Mouse (Mus musculus) cerebellum, postnatal 10 days (tissue): ENCODE measurements around the gene Larp4.

Experiments used
- DNase-seq, 2 experiments: peaks; one replicate each; pipeline ENCODE4 v3.0.0; 2021; ENCODE audit warnings: mixed read lengths in 2 of 2

Gene Larp4

DNA sequence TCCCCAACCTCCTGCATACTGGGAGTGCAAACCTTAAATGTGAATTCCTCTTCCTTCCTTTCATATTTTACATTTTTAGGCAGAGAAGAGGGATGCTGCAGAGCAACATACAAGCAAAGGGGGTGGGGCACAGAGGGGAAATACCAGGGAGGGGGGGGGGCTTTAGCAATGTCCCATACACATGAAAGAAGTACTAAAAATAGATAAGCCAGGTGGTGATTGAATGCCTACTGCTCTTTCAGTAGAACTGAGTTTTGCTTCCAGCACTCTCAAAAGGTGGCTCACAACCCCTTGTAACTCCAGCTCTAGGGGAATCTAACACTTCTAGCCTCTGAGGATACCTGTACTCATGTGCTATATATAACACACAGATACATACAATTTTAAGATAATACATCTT lies 36.3 kb downstream of the Larp4 start:
- DNase-seq: no peak

DNA sequence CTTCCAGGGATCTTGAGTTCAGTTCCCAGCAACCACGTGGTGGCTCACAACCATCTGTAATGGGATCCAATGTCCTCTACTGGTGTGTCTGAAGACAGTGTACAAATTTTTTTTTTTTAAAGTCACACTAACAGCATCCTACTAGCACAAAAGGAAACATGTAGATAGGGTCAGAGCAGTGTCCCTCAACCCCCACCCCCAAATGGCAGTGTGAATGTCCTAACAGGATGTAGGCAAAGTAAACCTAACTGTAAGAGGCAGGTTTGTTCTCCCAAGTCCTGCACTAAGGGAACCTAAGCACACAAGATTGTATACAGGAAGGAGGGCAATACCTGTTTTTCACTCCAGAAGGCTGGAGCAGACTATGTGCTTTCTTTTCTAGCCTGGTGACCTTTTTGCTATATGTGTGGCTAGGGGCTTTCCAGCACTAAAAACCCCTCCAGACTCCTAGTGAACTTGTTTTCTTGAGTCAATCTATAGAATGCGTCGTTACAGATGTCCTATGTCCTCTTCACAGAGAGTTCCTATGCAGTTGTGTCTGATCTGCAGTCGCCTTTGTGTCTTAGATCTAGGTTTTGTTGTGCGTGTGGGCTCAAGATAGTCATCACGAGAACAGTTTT lies 48.5 kb downstream of the Larp4 start:
- no peak for DNase-seq

DNA sequence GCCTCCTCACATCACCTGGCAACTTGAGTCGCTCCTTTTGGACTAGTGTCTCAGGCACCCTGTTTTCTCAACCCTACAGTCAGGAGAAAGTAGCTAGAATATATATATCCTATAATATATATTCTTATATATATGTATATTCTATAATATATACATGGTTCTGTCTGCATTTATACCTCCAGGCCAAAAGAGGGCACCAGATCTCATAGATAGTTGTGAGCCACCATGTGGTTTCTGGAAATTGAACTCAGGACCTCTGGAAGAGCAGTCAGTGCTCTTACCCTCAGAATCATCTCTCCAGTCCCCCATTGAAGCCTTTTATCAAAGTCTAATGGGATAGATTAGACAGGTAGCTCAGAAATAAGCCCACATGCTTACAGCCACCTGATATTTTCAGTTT lies 51.3 kb downstream of the Larp4 start:
- no peak for DNase-seq

DNA sequence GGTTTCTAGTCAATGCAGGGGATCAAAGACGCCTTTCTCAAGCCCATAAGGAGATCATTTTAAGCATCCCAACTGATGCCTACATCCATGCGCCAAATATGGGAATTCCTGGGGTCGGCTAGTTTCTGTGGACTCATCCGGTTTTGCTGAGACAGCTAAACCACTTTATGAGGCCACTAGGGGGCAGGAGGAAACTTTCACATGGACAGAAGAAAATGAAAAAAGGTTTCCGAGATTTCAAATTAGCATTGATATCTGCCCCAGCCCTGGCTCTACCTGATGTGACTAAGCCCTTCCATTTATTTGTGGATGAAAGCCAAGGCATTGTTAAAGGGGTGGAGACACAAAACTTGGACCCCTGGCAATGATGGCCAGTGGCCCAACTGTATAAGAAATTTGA lies 53.1 kb downstream of the Larp4 start:
- peak; percentile 78 to 82 for DNase-seq

DNA sequence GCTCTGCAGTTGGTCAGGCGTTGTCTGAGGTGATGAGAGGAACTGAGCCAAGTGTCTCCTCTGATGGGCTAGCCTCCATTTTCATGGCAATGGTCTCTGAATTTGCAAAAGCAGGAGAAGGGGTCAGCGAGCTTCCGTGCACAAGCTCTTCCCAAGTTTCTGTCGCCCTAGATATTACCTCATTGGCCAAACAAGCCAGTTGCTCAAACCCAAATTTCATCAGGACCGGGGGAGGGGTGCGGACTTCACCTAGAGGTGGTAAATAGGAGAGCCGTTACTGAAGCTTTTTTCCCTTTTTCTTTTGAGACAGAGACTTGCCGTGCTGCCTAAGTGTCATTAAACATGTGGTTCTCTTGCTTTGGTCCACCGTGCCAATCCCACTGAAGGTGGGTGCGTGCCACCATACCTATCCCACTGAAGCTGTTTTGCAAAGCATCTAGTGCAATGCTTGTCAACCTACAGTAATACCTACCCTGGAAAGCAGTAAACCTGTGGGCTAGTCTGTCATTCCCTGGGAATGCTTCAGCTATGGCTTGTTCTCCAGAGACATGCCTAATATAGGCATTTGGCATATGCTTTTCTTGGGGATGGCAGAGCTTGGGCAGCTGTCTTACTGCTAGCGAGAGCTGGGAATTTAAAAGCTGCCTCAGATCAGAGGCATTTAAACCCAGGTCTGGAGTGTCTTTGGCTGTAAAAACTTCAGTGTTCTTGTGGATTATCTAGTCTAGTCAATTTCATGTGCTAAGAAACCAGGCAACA lies 55.4 kb downstream of the Larp4 start:
- no peak for DNase-seq

DNA sequence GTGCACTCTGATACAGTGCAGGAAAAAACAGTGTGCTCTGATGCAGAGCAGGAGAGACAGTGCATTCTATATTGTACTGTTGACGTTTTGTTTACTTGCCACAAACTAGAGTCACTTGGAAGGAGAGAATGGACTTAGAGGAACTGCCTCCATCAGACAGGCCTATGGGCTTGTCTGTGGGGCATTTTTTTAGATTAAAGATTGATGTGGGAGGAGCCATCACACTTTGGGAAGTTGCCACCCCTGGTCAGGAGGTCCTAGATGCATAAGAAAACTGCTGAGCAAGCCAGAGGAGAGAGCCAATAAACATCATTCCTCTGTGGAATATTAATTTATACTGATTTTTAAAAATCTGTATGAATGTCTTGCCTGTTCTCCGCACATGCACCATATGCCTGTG lies 58.3 kb downstream of the Larp4 start:
- DNase-seq: no peak

DNA sequence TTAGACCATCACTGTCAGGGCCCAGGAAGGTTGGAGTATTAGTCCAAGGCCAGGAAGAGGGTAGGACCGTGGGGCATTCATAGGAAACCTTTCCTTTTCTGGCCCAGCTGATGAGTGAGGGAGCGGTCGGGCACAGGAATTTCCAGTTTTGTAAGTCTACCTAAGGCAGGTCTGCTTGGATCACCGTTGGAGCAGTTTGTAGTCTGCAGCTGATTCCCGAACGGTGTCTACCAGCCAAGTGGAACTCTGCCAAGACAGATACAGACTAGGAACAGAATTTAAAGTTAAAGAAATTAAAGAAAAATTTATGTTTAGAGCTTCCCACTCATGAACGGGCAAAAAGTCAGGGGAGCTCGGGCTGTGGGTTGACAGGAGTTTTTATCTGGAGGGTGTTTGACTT lies 59.6 kb downstream of the Larp4 start:
- no peak for DNase-seq

DNA sequence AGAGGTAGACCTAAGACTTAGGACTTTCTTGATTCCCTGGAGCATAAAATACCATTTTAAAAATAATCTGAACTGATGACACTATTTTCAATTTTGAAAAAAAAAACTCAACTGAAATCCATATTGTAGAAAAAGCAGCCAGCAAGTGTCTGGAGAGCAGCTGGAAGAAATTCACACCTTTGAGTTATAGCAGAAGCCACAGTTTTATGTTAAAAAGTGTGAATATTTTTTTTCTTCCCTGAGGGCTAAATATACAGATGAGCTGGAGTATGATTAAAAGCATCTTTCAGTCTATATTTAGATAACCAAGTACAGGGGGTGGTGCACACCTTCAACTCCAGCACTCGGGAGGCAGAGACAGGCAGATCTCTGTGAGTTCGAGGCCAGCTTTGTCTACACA lies 60.0 kb downstream of the Larp4 start:
- DNase-seq: no peak

DNA sequence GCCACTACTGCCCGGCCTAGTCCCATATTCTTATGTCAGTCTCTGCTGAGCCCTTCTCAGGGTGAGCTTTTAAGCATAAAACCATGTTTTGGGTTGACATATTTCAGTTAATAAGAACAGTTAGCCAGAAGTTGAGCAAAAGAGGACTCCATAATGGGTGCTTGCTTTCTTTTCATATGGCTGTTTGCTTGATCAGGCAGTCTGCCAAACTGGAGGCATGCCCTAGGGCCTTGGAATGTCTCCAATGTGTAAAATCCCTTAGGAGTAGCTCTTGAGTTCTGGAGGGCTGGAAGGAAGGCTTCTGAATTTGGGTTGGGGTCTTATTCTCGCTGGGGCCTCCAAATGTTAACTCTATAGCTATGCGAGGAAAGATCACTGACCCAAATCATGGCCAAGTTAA lies 62.7 kb downstream of the Larp4 start:
- no peak for DNase-seq

DNA sequence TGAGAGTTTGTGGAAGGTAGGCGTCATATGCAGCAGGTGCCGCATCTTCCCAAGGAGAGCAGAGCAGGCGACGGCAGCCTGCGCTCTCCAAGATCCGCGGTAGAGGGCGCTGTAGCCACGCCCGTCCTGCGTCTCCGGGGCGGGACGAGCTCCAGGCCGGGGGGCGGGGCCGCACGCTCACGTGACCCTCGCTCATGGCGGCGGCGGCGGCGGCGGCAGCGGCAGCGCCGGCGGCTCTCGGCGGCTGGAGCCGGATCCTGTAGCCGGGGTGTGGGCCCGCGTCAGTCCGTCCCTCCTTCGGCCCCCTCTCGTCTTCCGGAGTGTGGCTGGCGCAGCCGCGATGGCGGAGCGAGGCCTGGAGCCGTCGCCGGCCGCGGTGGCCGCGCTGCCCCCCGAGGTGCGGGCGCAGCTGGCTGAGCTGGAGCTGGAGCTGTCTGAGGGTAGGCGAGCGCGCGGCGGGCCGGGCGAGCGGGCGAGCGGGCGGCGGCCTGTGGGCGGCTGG lies 68.7 kb downstream of the Larp4 start, which contains the start of gene Dip2b:
TSS of gene Dip2b (plus strand) at position 195 of the 502 bp plus-strand sequence.
- DNase-seq: peak; percentile 100

DNA sequence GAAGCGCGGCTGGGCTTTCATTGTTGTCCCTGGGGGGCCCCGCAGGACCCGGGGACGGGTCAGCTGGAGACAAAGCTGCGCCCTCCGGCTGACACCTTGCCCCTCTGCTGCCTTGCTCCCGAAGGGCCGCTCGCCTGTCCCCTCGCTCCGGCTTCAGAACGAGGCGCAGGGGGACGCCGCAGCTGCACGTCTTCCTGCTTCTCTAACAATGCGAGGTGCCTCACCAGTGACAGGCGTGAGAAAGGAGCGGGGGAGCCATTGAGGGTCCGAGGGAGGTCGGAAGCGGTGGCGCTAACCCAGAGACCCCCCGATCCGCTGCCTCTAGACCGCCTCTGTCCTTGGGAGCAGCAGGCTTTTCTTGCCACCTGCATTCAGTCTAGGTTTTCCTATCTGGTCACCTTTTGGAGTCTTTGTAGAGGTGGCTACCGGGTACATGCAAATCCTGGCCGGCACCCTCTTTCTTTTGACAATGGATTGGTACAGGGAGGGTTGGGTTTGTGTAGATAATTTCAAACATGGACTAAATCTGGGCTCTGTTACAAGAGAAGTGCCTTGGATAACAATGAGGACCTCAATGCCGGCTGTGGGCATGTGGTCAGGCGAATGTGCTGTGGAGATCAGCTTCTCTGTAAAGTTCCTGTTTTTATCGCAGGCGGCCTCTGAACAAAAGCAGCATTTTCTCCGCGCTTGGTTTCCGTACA lies 69.3 kb downstream of the Larp4 start:
- peak; percentile 69 to 70 for DNase-seq

DNA sequence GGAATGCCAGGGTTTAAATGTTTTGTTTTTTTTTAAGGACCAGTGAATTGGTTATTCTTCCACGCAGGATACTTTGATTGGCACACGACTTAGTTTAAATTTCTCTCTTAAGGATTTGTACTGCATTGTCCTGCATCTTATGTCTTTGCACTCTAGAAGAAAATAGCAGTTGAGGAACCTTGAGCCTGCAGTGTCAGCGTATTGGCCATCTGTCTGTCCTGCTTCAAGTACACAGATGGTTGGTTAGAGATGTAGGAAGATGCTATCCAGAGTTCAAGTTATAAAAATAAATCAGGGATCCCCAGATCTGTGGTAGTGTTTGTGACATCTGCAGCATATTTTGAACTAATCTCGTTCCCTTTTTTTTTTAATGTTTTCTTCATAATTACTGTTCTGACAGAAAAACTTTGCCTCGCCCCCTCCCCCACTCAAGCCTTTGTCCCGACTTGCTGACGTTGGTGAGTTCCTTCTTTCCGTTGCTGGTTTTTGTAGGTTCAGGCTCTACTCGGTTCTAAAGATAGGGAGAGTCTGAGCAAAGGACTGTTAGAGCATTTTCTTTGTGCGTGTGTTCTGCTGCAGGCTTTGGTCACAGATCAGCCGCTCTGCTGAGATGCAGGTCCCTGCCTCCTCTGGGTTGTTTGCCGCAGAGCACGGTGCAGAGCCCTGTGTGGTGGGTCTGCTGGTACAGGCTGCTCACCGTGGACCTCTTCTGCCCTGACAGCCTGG lies 70.8 kb downstream of the Larp4 start:
- peak; percentile 50 to 51 for DNase-seq

DNA sequence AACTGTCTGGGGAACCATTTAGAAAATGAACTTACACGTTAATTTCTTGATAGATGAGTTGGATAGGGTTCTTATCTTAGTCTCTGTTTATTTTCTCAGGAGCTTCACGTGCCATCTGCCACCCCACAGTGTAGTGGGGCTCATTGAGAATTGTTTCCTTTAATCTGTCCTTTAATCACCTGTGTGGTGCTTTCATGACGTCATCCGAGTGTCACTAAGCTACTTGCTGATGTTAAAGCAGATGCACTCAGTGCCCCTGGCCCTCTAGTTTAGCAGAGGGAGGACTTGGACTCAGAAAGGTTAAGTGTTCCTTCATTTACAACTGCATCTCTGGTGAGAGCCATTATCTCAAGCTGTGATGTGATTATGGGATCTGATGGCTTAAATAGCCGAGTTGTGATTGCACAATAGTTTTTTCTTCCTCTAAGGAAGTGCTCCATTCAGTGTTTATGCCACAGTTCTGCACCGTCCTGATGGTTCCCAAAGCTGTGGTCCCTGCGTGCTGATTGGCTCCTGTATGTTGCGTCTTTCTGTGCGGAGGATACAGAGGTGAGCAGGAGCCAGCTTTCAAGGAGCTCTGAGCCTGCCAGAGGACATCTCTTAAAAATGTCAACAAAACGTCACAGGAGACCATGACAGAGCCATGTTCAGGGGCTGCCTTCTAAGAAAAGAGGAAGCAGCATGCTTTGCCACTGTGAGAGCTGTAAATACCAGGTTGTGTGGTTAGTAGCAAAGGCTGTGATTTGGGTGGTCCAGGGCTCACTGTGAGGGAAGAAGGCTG lies 71.6 kb downstream of the Larp4 start:
- peak in 1 of 2 experiments; percentile 33 for DNase-seq

DNA sequence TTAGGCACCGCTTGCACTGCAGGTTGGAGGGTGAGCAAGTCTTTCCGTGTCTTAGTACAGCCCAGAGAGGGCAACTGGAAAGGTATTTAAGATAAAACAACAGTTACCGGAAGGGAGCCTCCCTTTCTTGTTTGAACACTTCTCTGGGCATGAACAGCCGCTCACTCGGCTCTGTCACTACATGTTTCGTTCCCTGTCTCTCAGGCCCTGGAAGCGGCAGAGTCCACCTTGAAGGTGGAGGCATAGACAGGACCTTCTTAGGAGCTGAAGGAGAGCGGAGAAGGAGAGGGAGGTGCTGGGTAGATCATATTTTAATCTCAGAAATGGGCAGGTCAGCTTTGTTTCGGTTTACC lies 72.2 kb downstream of the Larp4 start:
- no peak for DNase-seq

DNA sequence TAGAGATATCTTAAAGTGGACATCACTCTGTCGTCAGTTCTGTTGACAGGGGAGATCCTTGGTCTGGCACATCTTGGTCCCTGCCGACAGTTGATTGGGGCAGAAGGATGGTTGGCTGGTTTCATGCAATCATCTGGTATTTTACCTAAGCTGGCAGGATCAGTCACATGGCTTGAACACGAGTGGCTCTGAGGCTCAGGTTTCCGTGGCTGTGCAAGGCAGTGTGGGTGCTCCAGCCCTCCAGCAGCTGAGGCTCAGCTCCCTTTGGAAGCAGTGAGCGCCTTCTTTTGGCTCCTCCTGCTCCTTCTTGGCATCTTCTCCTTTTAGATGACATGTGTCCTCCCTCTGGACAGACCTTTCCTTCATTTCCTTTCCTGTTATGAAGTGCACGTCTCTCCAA lies 75.7 kb downstream of the Larp4 start:
- peak in 1 of 2 experiments; percentile 37 for DNase-seq

DNA sequence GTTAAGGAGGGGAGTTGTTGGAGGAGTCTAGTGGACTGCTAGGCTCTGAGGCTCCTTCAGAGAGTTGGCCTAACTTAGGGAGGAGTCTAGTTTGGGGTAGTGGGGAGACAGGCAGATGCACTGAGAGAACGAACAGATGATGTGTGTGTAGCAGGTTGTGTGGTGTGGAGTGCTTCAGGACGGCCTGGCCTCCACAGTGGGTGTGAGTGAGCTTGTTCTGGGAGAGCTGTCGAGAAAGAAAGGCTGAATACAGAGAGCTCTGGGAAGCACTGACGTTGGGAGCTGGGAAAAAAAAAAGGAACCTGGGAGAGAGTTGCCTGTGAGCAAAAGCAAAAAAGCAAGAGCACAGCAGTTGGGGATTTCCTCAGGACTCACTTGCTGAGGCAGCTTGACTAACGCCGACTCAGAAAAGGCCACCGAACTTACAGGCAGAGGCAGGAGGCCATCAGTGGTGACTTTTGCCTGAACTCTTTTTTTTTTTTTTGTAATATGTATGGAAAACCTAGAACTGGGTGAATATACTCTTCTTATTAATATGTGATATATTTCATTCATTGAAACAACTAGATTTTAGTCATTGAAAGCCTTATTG lies 79.7 kb downstream of the Larp4 start:
- no peak for DNase-seq

DNA sequence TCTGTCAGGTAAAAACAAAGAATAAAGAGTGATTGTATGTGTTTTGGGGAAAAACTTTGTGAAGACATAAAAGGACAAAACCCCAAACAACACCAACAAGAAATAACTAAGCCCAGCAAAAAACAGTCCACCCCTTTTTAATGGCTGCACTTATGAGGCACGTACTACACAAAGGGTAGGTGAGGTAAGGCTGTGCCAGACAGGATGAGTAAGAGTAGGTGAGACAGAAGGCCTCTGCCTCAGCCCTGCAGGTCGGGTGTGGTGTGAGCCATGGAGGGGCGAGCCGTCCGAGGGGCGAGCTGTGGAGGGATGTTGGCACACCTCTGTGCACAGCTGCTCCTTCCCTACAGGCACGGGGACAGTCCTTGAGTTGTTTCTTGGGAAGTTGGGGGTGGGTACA lies 81.1 kb downstream of the Larp4 start:
- DNase-seq: no peak

DNA sequence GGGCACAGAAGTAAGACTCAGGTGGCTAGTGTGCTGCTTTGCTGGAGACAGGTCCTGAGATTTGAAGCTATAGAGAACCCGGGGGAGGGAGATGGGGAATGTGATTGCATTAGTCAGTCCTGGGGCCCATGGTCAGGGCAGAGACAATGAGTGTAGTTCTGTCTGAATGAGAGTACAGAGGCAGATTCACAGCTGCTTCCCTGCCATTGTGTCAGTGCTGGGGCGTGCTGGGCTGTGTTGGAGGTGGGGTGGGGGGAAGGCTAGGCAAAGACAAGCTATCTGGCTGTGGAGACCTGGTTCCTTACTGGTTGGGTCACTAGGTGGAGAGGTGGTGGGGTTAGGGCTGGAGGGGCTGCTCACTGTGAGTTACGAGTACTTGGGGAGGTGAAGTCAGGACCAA lies 82.9 kb downstream of the Larp4 start:
- no peak for DNase-seq

DNA sequence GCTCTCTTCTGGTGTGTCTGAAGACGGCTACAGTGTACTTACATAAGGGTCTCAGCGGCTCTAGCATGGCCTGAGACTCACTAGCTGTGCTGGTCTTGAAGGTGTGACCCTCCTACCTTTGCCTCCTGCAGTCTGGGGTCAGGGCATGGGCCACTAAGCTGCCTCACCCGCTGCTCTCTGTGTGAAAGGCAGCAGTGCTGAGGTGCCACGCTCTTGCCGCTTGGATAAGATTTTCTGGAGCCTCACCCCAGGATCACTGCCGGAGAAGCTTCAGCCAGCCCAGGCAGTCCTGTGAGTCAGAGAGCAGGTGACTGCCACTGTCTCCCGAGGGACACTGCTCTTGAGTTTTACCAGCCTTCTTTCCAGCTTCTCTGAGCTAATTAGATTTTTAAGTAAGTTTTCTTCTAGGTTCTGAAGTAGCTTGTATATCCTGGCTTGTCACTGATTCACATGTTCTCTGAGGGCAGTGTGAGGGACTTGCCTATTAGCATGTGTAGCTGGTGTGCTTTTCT lies 86.6 kb downstream of the Larp4 start:
- no peak for DNase-seq

DNA sequence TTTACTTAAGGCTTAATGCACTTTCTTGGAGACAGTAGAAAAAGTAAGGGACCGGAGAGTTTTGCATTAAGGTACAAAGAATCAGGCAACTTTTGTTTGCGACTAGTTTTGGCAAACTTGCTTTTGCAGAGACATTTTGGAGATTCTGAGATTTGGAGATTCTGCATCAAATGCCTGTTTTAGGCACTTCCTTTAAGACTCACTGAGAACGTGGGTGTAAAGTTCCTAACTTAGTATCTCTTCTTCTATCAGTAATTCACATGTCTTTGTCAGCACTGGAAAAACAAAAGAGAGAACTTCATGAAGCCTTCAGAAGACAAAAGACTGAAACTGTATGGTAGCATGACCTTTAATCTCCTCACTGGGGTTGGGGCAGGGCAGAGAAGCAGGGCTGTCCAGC lies 87.8 kb downstream of the Larp4 start:
- DNase-seq: no peak

DNA sequence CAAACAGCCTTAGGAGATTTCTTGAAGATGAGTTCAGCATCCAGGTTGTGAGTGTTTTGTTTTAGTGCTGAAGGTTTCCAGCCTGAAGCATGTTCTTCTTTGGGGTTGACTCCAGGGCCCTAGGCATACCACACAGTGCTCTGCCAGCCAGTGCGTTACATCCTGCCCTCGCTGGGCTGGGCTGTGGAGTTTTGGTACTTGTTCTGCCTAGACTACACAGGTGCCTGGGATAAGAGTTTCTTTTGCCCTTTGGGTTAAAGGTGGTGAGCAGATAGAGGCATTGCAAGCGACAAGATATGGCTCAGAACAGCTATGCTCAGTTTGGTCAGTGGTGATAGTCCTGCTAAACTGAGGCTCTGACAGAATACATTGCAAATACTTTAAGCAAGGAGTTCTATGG lies 88.3 kb downstream of the Larp4 start:
- DNase-seq: no peak

DNA sequence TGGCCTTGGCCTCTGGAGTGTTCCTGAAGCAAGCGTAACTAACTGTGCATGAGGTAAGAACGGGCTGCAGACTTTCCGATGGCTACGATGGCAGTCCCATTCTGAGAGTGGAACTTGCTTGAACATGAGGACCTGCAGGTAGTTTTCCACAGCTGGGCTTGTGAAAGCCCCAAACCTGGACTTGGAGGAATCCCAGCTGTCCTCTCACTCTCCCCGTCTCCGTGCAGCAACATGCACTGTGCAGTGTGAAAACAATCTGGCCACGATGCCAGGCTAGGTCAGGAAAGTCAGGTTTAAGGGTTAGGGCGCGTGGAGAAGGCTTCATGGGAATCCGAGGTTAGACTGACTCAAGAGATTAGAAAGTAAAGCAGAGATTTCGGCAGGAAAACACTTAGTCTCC lies 89.0 kb downstream of the Larp4 start:
- no peak for DNase-seq
